In the genomic region with DNA sequence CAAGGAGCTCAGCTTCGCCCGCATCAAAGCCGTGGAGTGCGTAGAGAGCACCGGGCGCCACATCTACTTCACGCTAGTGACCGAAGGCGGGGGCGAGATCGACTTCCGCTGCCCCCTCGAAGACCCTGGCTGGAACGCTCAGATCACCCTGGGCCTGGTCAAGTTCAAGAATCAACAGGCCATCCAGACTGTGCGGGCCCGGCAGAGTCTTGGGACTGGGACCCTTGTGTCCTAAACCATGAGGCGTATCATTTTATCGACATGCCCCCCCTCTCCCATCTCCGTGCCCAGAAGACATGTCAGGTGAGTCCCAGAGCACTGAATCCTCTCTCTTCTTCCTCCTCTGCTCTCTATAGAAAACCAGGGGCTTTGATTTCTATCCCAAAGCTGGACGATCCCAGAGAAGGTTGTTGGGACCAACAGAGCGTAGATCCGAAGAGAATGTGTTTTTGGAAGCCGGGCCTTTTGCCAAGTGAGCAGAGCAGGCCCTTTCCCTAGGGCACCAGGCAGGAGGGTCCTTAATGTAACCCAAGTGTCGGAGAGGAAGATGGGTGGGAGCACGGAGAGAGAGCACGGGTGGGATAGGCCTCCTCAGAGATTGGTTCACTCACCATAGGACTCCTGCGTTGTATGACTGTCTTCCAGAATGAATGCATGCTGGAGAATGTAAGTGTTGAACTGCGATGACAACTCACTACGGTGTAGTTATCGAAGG, we compare ENCODE assay signal across 8 mouse cellular contexts. TPM values are rescaled to one million over a fixed set of nuclear protein-coding genes. Genes with fewer than 3 reads are reported as not detected.
DNase-seq lines count a peak whose midpoint lies in the region; ATAC-seq and TF ChIP-seq lines count a peak whose summit lies in the region.

No protein-coding gene starts in this region.

- no peak for ATAC-seq in kidney, postnatal 0 days (replicated peaks; ENCODE audit: low FRiP score, low read depth)
- 0 out of 2 replicates have a peak, but pooled peaks have one; percentile 7 for ATAC-seq in intestine, embryonic 14.5 days (replicated peaks; ENCODE audit: low FRiP score, low TSS enrichment, low read depth)
- ATAC-seq in CD4-positive, CD25-positive, alpha-beta regulatory T cell, adult 4 months: no peak

- H3K79me2 ChIP-seq in myocyte (ENCODE audit: control insufficient read depth, insufficient read depth): peaks cover 38% of the 10 kb centered on the region

- peak overlapping the region; percentile 73 for H3K4me3 ChIP-seq in kidney, postnatal 0 days (replicated peaks; ENCODE audit: low read depth, low read length)
- peak overlapping the region; percentile 74 for H3K4me3 ChIP-seq in embryonic facial prominence, embryonic 10.5 days
- H3K4me3 ChIP-seq in intestine, embryonic 14.5 days (ENCODE audit: low read depth, low read length): peak overlapping the region; percentile 70
- peak overlapping the region; percentile 100 for H3K4me3 ChIP-seq in myocyte

- no peak for TF ChIP-seq POLR2A in myocyte (IDR thresholded peaks at IDR 0.05; ENCODE audit: insufficient read length, low read depth)

- H3K9me3 ChIP-seq in kidney, postnatal 0 days (replicated peaks; ENCODE audit: low read length): no peaks in the 10 kb centered on the region
- no peaks in the 10 kb centered on the region for H3K9me3 ChIP-seq in embryonic facial prominence, embryonic 10.5 days
- H3K9me3 ChIP-seq in intestine, embryonic 14.5 days (ENCODE audit: control insufficient read depth, low read length): no peaks in the 10 kb centered on the region

- no peak for DNase-seq in kidney, postnatal 0 days (ENCODE audit: low spot score)
- DNase-seq in kidney, postnatal 14 days: no peak
- DNase-seq in embryonic facial prominence, embryonic 10.5 days (ENCODE audit: low spot score): no peak
- DNase-seq in intestine, embryonic 14.5 days (ENCODE audit: low spot score): peak; percentile 68
- no peak for DNase-seq in cerebellum, adult 9-11 months
- no peak for DNase-seq in kidney, adult 11 months

- H3K27ac ChIP-seq in kidney, postnatal 0 days: peak overlapping the region; percentile 92
- peak overlapping the region; percentile 93 for H3K27ac ChIP-seq in embryonic facial prominence, embryonic 10.5 days (replicated peaks)
- H3K27ac ChIP-seq in intestine, embryonic 14.5 days (ENCODE audit: low read depth): peak overlapping the region; percentile 92

- peaks cover 37% of the 10 kb centered on the region for H3K4me1 ChIP-seq in kidney, postnatal 0 days (replicated peaks; ENCODE audit: insufficient read depth, low read length)
- peaks cover 82% of the 10 kb centered on the region for H3K4me1 ChIP-seq in embryonic facial prominence, embryonic 10.5 days
- peaks cover 25% of the 10 kb centered on the region for H3K4me1 ChIP-seq in intestine, embryonic 14.5 days (replicated peaks; ENCODE audit: control insufficient read depth, insufficient read depth, low read length)

- TF ChIP-seq CTCF in kidney, postnatal 0 days (IDR thresholded peaks at IDR 0.05; ENCODE audit: low read depth): no peak

- peak overlapping the region; percentile 78 for H3ac ChIP-seq in myocyte (ENCODE audit: control insufficient read depth, insufficient read length)

- H3K4me2 ChIP-seq in kidney, postnatal 0 days (ENCODE audit: low read length): peak overlapping the region; percentile 91
- peak overlapping the region; percentile 62 for H3K4me2 ChIP-seq in intestine, embryonic 14.5 days (ENCODE audit: low read length)
- peak overlapping the region; percentile 89 for H3K4me2 ChIP-seq in myocyte (ENCODE audit: low read depth)

- H3K9ac ChIP-seq in kidney, postnatal 0 days (ENCODE audit: low read depth, low read length): peak overlapping the region; percentile 89
- peak overlapping the region; percentile 90 for H3K9ac ChIP-seq in intestine, embryonic 14.5 days (ENCODE audit: low read length)

- no peaks in the 10 kb centered on the region for H3K27me3 ChIP-seq in kidney, postnatal 0 days (ENCODE audit: insufficient read depth, low read length)
- peaks cover 50% of the 10 kb centered on the region for H3K27me3 ChIP-seq in embryonic facial prominence, embryonic 10.5 days (replicated peaks; ENCODE audit: low read depth, poor library complexity, severe bottlenecking)
- no peaks in the 10 kb centered on the region for H3K27me3 ChIP-seq in intestine, embryonic 14.5 days (replicated peaks; ENCODE audit: control insufficient read depth, insufficient read depth, low read length)
- H3K27me3 ChIP-seq in myocyte (ENCODE audit: control insufficient read depth, insufficient read depth, insufficient read length): no peaks in the 10 kb centered on the region

- 6% methylated on average over 30 of the region's 30 CpGs for WGBS in kidney, postnatal 0 days
- 31% methylated on average over 30 of the region's 30 CpGs for WGBS in embryonic facial prominence, embryonic 10.5 days
- 13% methylated on average over 30 of the region's 30 CpGs for WGBS in intestine, embryonic 14.5 days

- peaks cover 6% of the 10 kb centered on the region; the same call in 1 of the 2 replicates for H3K36me3 ChIP-seq in kidney, postnatal 0 days (ENCODE audit: insufficient read depth, low read length)
- H3K36me3 ChIP-seq in embryonic facial prominence, embryonic 10.5 days (replicated peaks): peaks cover 19% of the 10 kb centered on the region
- peaks cover 15% of the 10 kb centered on the region for H3K36me3 ChIP-seq in intestine, embryonic 14.5 days (ENCODE audit: control insufficient read depth, insufficient read depth, low read length)
- peaks cover 21% of the 10 kb centered on the region for H3K36me3 ChIP-seq in myocyte (ENCODE audit: control insufficient read depth, insufficient read depth)

TF ChIP-seq in myocyte, 11 proteins besides CTCF, POLR2A, EP300 and RAD21:
- TF ChIP-seq REST (IDR thresholded peaks at IDR 0.05; ENCODE audit: insufficient read depth, insufficient read length): no peak
- peak; percentile 5 for TF ChIP-seq POLR2AphosphoS2 (IDR thresholded peaks at IDR 0.05; ENCODE audit: insufficient read length, low read depth)

RNA-seq across cellular contexts. Expression of a gene that starts 0.8 kb away (rescaled TPM):
- polyA plus RNA-seq in kidney, postnatal 0 days (2015; fragmentation: Nextera tagmentation; extraction: Ambion mirVana): 76.4 and 78.4 TPM in 2 replicates
- 29.0 and 32.2 TPM in 2 replicates for polyA plus RNA-seq in embryonic facial prominence, embryonic 10.5 days (2016; fragmentation: Nextera tagmentation; extraction: Ambion mirVana)
- polyA plus RNA-seq in intestine, embryonic 14.5 days (2014; fragmentation: Nextera tagmentation; extraction: Ambion mirVana): 56.0 and 58.2 TPM in 2 replicates
- polyA plus RNA-seq in myocyte (2012; fragmentation: generic; extraction: Trizol): 317 TPM
- polyA plus RNA-seq in CD4-positive, CD25-positive, alpha-beta regulatory T cell, adult 4 months (2017; shearing (Covaris generic)): under 1 TPM; 0.58 to 0.98 TPM

RNA-seq across cellular contexts. Expression of a gene that starts 12.5 kb away (rescaled TPM):
- polyA plus RNA-seq in kidney, postnatal 0 days (2015; fragmentation: Nextera tagmentation; extraction: Ambion mirVana): 7.9 and 8.9 TPM in 2 replicates
- 5.5 and 7.9 TPM in 2 replicates for polyA plus RNA-seq in embryonic facial prominence, embryonic 10.5 days (2016; fragmentation: Nextera tagmentation; extraction: Ambion mirVana)
- 5.8 and 6.4 TPM in 2 replicates for polyA plus RNA-seq in intestine, embryonic 14.5 days (2014; fragmentation: Nextera tagmentation; extraction: Ambion mirVana)
- polyA plus RNA-seq in myocyte (2012; fragmentation: generic; extraction: Trizol): 3,569 TPM
- polyA plus RNA-seq in CD4-positive, CD25-positive, alpha-beta regulatory T cell, adult 4 months (2017; shearing (Covaris generic)): not detected

RNA-seq across cellular contexts. Expression of a gene that starts 46.9 kb away (rescaled TPM):
- polyA plus RNA-seq in kidney, postnatal 0 days (2015; fragmentation: Nextera tagmentation; extraction: Ambion mirVana): 189 and 190 TPM in 2 replicates
- polyA plus RNA-seq in embryonic facial prominence, embryonic 10.5 days (2016; fragmentation: Nextera tagmentation; extraction: Ambion mirVana): 47.4 and 51.9 TPM in 2 replicates
- 225 and 242 TPM in 2 replicates for polyA plus RNA-seq in intestine, embryonic 14.5 days (2014; fragmentation: Nextera tagmentation; extraction: Ambion mirVana)
- polyA plus RNA-seq in myocyte (2012; fragmentation: generic; extraction: Trizol): 219 TPM
- polyA plus RNA-seq in CD4-positive, CD25-positive, alpha-beta regulatory T cell, adult 4 months (2017; shearing (Covaris generic)): 10 to 100 TPM; 21.7 to 38.1 TPM

RNA-seq across cellular contexts. Expression of a gene that starts 51.6 kb away (rescaled TPM):
- 28.4 and 33.2 TPM in 2 replicates for polyA plus RNA-seq in kidney, postnatal 0 days (2015; fragmentation: Nextera tagmentation; extraction: Ambion mirVana)
- 7.5 TPM in 2 replicates for polyA plus RNA-seq in embryonic facial prominence, embryonic 10.5 days (2016; fragmentation: Nextera tagmentation; extraction: Ambion mirVana)
- polyA plus RNA-seq in intestine, embryonic 14.5 days (2014; fragmentation: Nextera tagmentation; extraction: Ambion mirVana): 92.9 and 105 TPM in 2 replicates
- polyA plus RNA-seq in myocyte (2012; fragmentation: generic; extraction: Trizol): 0.46 TPM
- 10 to 100 TPM in 1 of 2 experiments, 1 to 10 TPM in 1; 9.2 to 13.6 TPM for polyA plus RNA-seq in CD4-positive, CD25-positive, alpha-beta regulatory T cell, adult 4 months (2017; shearing (Covaris generic))

Comparison
In these comparisons a context has a peak if more than half of its experiments do, and no peak if none do; other contexts are left out.
1. RNA of a gene that starts 0.8 kb away (polyA plus RNA-seq): 317 TPM in myocyte (single experiment), 76.4 to 78.4 TPM in kidney, postnatal 0 days, 56.0 to 58.2 TPM in intestine, embryonic 14.5 days and 29.0 to 32.2 TPM in embryonic facial prominence, embryonic 10.5 days; 0.58 to 0.98 TPM in CD4-positive, CD25-positive, alpha-beta regulatory T cell, adult 4 months; every median in the first group is over 10 times any median in the second.
2. RNA of a gene that starts 12.5 kb away (polyA plus RNA-seq): 3,569 TPM in myocyte (single experiment); 7.9 to 8.9 TPM in kidney, postnatal 0 days, 5.8 to 6.4 TPM in intestine, embryonic 14.5 days, 5.5 to 7.9 TPM in embryonic facial prominence, embryonic 10.5 days and not detected in CD4-positive, CD25-positive, alpha-beta regulatory T cell, adult 4 months; every median in the first group is over 100 times any median in the second.
3. Peak in every context shown above with its lines, with median percentiles within 50 percentile points of each other: H3K27ac ChIP-seq, H3K4me2 ChIP-seq and H3K4me3 ChIP-seq.